Mouse (Mus musculus): ENCODE data around the gene Pdss2. TPM values are rescaled to one million over a fixed set of nuclear protein-coding genes. Genes with fewer than 3 reads are reported as not detected.
A peak's percentile ranks its signal among the peaks of the same experiment; 100 is the strongest.
"Not testable (repeated sequence)": the region's sequence is repeated elsewhere in the genome, so short reads cannot be mapped to it uniquely, and the experiment has no call there.

Pdss2 gene
- polyA plus RNA-seq, 1 experiment from 2014 or later = 13.9 TPM

- H3K27me3 ChIP-seq (ENCODE audit: control insufficient read depth, insufficient read depth, low read length) = no peaks in the 10 kb centered on the region
- H3K9me3 ChIP-seq (replicated peaks; ENCODE audit: control insufficient read depth, low read length) = no peaks in the 10 kb centered on the region
- no peaks in the 10 kb centered on the region for H3K36me3 ChIP-seq (ENCODE audit: control insufficient read depth, insufficient read depth)
- no peak overlapping the region for H3K27ac ChIP-seq (ENCODE audit: low read length)
- WGBS = 38% methylated on average over 5 of the region's 5 CpGs
- no peak overlapping the region for H3K4me2 ChIP-seq (ENCODE audit: low read depth, low read length)
- H3K4me3 ChIP-seq (ENCODE audit: low read length) = no peak overlapping the region
- no peak overlapping the region for H3K9ac ChIP-seq (ENCODE audit: low read length)
- peaks cover 6% of the 10 kb centered on the region; the same call in 1 of the 2 replicates for H3K4me1 ChIP-seq (ENCODE audit: control insufficient read depth, insufficient read depth, low read length)
- ATAC-seq (replicated peaks; ENCODE audit: extremely low read depth, insufficient read depth, low FRiP score) = no peak
These were observed 163.3 kb downstream of the Pdss2 start for GRCm38 (mm10) chr10:43384623-43385022.

- Histone ChIP-seq H3K27ac (ENCODE audit: low read length) (no peak overlapping the region), H3K27me3 (ENCODE audit: control insufficient read depth, insufficient read depth, low read length) (no peaks in the 10 kb centered on the region), H3K4me3 (ENCODE audit: low read length) (no peak overlapping the region), H3K9ac (ENCODE audit: low read length) (no peak overlapping the region), H3K4me1 (ENCODE audit: control insufficient read depth, insufficient read depth, low read length) (no peaks in the 10 kb centered on the region), H3K4me2 (ENCODE audit: low read depth, low read length) (no peak overlapping the region), H3K9me3 (replicated peaks; ENCODE audit: control insufficient read depth, low read length) (no peaks in the 10 kb centered on the region), H3K36me3 (ENCODE audit: control insufficient read depth, insufficient read depth) (no peaks in the 10 kb centered on the region; the same call in 1 of the 2 replicates)
- WGBS = 96% methylated on average over 2 of the region's 2 CpGs
- no peak for ATAC-seq (replicated peaks; ENCODE audit: extremely low read depth, insufficient read depth, low FRiP score)
These were observed 171.6 kb downstream of the Pdss2 start for GRCm38 (mm10) chr10:43392921-43393320.

GRCm38 (mm10) chr10:43393818-43394217 is 172.5 kb downstream of the Pdss2 start:
- 87% methylated on average over 6 of the region's 6 CpGs for WGBS

GRCm38 (mm10) chr10:43395824-43396223 is 174.5 kb downstream of the Pdss2 start:
- no peaks in the 10 kb centered on the region for H3K9me3 ChIP-seq (replicated peaks; ENCODE audit: control insufficient read depth, low read length)
- H3K4me2 ChIP-seq (ENCODE audit: low read depth, low read length) = no peak overlapping the region
- no peaks in the 10 kb centered on the region for H3K27me3 ChIP-seq (ENCODE audit: control insufficient read depth, insufficient read depth, low read length)
- no peak overlapping the region for H3K9ac ChIP-seq (ENCODE audit: low read length)
- no peak for ATAC-seq (replicated peaks; ENCODE audit: extremely low read depth, insufficient read depth, low FRiP score)
- no peak overlapping the region for H3K27ac ChIP-seq (ENCODE audit: low read length)
- 84% methylated on average over 4 of the region's 4 CpGs for WGBS
- H3K4me1 ChIP-seq (ENCODE audit: control insufficient read depth, insufficient read depth, low read length) = no peaks in the 10 kb centered on the region
- H3K4me3 ChIP-seq (ENCODE audit: low read length) = no peak overlapping the region
- H3K36me3 ChIP-seq (ENCODE audit: control insufficient read depth, insufficient read depth) = no peaks in the 10 kb centered on the region; the same call in 1 of the 2 replicates

More at GRCm38 (mm10) chr10:43393818-43394217, 172.5 kb downstream of the Pdss2 start:
- Histone ChIP-seq H3K9me3 (replicated peaks; ENCODE audit: control insufficient read depth, low read length) (no peaks in the 10 kb centered on the region), H3K27ac (ENCODE audit: low read length) (no peak overlapping the region), H3K4me2 (ENCODE audit: low read depth, low read length) (no peak overlapping the region), H3K27me3 (ENCODE audit: control insufficient read depth, insufficient read depth, low read length) (no peaks in the 10 kb centered on the region), H3K9ac (ENCODE audit: low read length) (no peak overlapping the region), H3K4me1 (ENCODE audit: control insufficient read depth, insufficient read depth, low read length) (no peaks in the 10 kb centered on the region), H3K4me3 (ENCODE audit: low read length) (no peak overlapping the region), H3K36me3 (ENCODE audit: control insufficient read depth, insufficient read depth) (no peaks in the 10 kb centered on the region; the same call in 1 of the 2 replicates)
- no peak for ATAC-seq (replicated peaks; ENCODE audit: extremely low read depth, insufficient read depth, low FRiP score)

- 80% methylated on average over 7 of the region's 7 CpGs for WGBS
- H3K4me1 ChIP-seq (ENCODE audit: control insufficient read depth, insufficient read depth, low read length) = no peaks in the 10 kb centered on the region
- H3K4me3 ChIP-seq (ENCODE audit: low read length) = no peak overlapping the region
- no peaks in the 10 kb centered on the region for H3K27me3 ChIP-seq (ENCODE audit: control insufficient read depth, insufficient read depth, low read length)
- no peak overlapping the region for H3K27ac ChIP-seq (ENCODE audit: low read length)
- no peaks in the 10 kb centered on the region; the same call in 1 of the 2 replicates for H3K36me3 ChIP-seq (ENCODE audit: control insufficient read depth, insufficient read depth)
- no peak for ATAC-seq (replicated peaks; ENCODE audit: extremely low read depth, insufficient read depth, low FRiP score)
- no peak overlapping the region for H3K4me2 ChIP-seq (ENCODE audit: low read depth, low read length)
- no peak overlapping the region for H3K9ac ChIP-seq (ENCODE audit: low read length)
- no peaks in the 10 kb centered on the region for H3K9me3 ChIP-seq (replicated peaks; ENCODE audit: control insufficient read depth, low read length)
These were observed 178.5 kb downstream of the Pdss2 start for GRCm38 (mm10) chr10:43399596-43400316.

GRCm38 (mm10) chr10:43406107-43406506 is 184.8 kb downstream of the Pdss2 start:
- Histone ChIP-seq H3K36me3 (ENCODE audit: control insufficient read depth, insufficient read depth) (no peaks in the 10 kb centered on the region), H3K4me2 (ENCODE audit: low read depth, low read length) (no peak overlapping the region), H3K27me3 (ENCODE audit: control insufficient read depth, insufficient read depth, low read length) (no peaks in the 10 kb centered on the region), H3K4me1 (ENCODE audit: control insufficient read depth, insufficient read depth, low read length) (0 out of 2 replicates have a peak, but pooled peaks cover 7% of the 10 kb centered on the region), H3K9me3 (replicated peaks; ENCODE audit: control insufficient read depth, low read length) (no peaks in the 10 kb centered on the region), H3K27ac (ENCODE audit: low read length) (peak overlapping the region; percentile 51; the same call in 1 of the 2 replicates), H3K9ac (ENCODE audit: low read length) (no peak overlapping the region), H3K4me3 (ENCODE audit: low read length) (no peak overlapping the region)
- WGBS = 81% methylated on average over 1 of the region's 1 CpGs
- ATAC-seq (replicated peaks; ENCODE audit: extremely low read depth, insufficient read depth, low FRiP score) = no peak

GRCm38 (mm10) chr10:43406885-43407284 is 185.6 kb downstream of the Pdss2 start:
- no peaks in the 10 kb centered on the region for H3K36me3 ChIP-seq (ENCODE audit: control insufficient read depth, insufficient read depth)
- H3K9me3 ChIP-seq (replicated peaks; ENCODE audit: control insufficient read depth, low read length) = no peaks in the 10 kb centered on the region
- 0 out of 2 replicates have a peak overlapping the region, but pooled peaks have one; percentile 0 for H3K4me2 ChIP-seq (ENCODE audit: low read depth, low read length)
- 0 out of 2 replicates have a peak, but pooled peaks cover 7% of the 10 kb centered on the region for H3K4me1 ChIP-seq (ENCODE audit: control insufficient read depth, insufficient read depth, low read length)
- 44% methylated on average over 12 of the region's 12 CpGs for WGBS
- H3K9ac ChIP-seq (ENCODE audit: low read length) = no peak overlapping the region
- ATAC-seq (replicated peaks; ENCODE audit: extremely low read depth, insufficient read depth, low FRiP score) = peak; percentile 80
- peak overlapping the region; percentile 51 for H3K27ac ChIP-seq (ENCODE audit: low read length)
- H3K27me3 ChIP-seq (ENCODE audit: control insufficient read depth, insufficient read depth, low read length) = no peaks in the 10 kb centered on the region
- no peak overlapping the region for H3K4me3 ChIP-seq (ENCODE audit: low read length)

GRCm38 (mm10) chr10:43409506-43410230 is 188.4 kb downstream of the Pdss2 start:
- Histone ChIP-seq H3K4me2 (ENCODE audit: low read depth, low read length) (no peak overlapping the region), H3K4me3 (ENCODE audit: low read length) (no peak overlapping the region), H3K9ac (ENCODE audit: low read length) (0 out of 2 replicates have a peak overlapping the region, but pooled peaks have one; percentile 36), H3K27me3 (ENCODE audit: control insufficient read depth, insufficient read depth, low read length) (no peaks in the 10 kb centered on the region), H3K36me3 (ENCODE audit: control insufficient read depth, insufficient read depth) (0 out of 2 replicates have a peak, but pooled peaks cover 2% of the 10 kb centered on the region), H3K9me3 (replicated peaks; ENCODE audit: control insufficient read depth, low read length) (no peaks in the 10 kb centered on the region), H3K27ac (ENCODE audit: low read length) (peak overlapping the region; percentile 62), H3K4me1 (ENCODE audit: control insufficient read depth, insufficient read depth, low read length) (0 out of 2 replicates have a peak, but pooled peaks cover 7% of the 10 kb centered on the region)
- WGBS = 55% methylated on average over 10 of the region's 10 CpGs
- peak; percentile 42 for ATAC-seq (replicated peaks; ENCODE audit: extremely low read depth, insufficient read depth, low FRiP score)

- not testable (repeated sequence) for H3K9ac ChIP-seq (ENCODE audit: low read length); H3K4me3 ChIP-seq (ENCODE audit: low read length); H3K9me3 ChIP-seq (replicated peaks; ENCODE audit: control insufficient read depth, low read length); H3K4me2 ChIP-seq (ENCODE audit: low read depth, low read length); H3K27ac ChIP-seq (ENCODE audit: low read length); H3K36me3 ChIP-seq (ENCODE audit: control insufficient read depth, insufficient read depth); ATAC-seq (replicated peaks; ENCODE audit: extremely low read depth, insufficient read depth, low FRiP score); H3K4me1 ChIP-seq (ENCODE audit: control insufficient read depth, insufficient read depth, low read length); H3K27me3 ChIP-seq (ENCODE audit: control insufficient read depth, insufficient read depth, low read length)
- 87% methylated on average over 3 of the region's 3 CpGs for WGBS
These were observed 189.9 kb downstream of the Pdss2 start for GRCm38 (mm10) chr10:43411164-43411563.
